Mouse (Mus musculus) adrenal gland, adult 8-10 months (tissue): Measurements from ENCODE around the gene Mul1. TPM values are rescaled to one million over a fixed set of nuclear protein-coding genes. Genes with fewer than 3 reads are reported as not detected.

Experiments
- DNase-seq: peaks from one replicate; pipeline ENCODE4 v3.0.0; 2022
- total RNA-seq, 4 experiments: library from RNA; stranded (reverse); gene quantifications; 2 replicates each; pipeline ENCODE4 v1.2.4; 2022

Mul1 gene
- total RNA-seq, 4 experiments from 2014 or later = 54.2 to 59.0 (median 56.8) TPM

- no peak for DNase-seq
Observed at GRCm38 (mm10) chr4:138444941-138445340, 10.5 kb downstream of the Mul1 start.

- no peak for DNase-seq
Observed at GRCm38 (mm10) chr4:138446981-138447380, 12.5 kb downstream of the Mul1 start.

GRCm38 (mm10) chr4:138447387-138447786 is 12.9 kb downstream of the Mul1 start:
- peak; percentile 81 for DNase-seq

DNA sequence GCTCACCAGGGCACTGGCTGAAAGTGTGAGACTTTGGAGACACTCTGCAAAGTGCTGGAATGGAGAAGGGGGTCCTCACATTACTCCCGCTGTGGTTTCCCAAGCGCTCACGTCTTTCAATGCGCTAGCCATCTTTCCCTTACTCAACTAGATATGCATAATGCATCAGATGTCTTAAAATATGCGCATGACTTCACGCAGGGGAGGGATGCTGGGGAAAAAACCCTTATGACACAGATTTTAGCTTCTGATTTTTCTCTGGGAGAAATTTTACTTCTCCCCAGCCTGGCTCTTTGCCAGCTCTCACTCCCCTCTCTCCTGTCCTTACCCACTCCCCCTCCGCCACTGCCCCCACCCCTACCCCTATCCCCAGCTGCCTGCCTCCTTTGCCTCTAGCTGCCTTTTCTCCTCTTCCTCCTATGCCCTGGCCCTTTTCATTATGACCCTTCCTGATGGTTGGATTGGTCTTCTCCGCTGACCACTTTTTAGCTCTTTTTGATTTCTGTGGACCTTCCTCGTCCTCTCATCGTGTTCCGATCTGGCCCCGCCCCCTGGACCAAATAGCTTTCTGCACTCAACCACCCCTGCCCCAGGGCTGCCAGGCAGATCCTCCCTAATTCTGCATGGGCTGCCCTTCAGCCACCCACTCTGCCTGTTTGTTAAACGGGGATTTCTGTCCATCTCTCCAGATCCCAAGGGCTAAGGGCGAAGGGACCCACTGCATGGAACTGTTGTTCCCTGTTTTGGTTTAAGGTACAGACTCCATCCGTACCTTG is 13.5 kb downstream of the Mul1 start:
- no peak for DNase-seq

GRCm38 (mm10) chr4:138448872-138449615 is 14.6 kb downstream of the Mul1 start:
- DNase-seq = no peak

DNA sequence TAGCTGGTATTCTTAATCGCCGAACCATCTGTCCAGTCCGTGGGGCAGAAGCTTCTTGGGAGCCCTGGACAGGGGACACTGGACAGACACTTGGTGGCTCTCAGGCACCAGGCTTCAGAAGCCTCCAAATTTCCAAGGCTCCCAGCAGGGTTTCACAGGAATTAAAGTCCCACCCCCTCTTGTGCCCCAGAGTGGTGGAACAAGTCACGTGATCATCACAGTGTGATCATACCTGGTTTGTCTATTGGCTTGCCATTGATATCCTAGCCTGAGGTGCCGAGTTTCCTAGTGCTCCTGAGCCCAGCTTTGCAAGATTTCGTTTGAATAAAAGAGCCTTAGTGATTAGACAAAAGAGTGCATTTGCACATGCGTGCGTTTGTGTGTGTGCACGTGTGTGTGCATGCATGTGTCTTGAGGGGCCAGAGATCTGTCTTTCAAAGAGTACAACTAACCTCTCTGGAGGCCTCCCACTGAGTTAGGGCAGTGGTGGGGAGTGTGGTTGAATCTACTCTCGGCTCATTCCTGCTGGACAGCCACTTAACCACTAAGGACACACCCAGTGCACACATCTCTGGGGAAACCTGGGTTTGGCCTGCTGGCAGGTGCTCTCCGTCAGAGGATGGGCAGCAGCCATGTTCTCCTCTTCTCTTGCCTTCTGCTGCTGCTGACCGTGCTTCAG is 15.3 kb downstream of the Mul1 start:
- no peak for DNase-seq

DNA sequence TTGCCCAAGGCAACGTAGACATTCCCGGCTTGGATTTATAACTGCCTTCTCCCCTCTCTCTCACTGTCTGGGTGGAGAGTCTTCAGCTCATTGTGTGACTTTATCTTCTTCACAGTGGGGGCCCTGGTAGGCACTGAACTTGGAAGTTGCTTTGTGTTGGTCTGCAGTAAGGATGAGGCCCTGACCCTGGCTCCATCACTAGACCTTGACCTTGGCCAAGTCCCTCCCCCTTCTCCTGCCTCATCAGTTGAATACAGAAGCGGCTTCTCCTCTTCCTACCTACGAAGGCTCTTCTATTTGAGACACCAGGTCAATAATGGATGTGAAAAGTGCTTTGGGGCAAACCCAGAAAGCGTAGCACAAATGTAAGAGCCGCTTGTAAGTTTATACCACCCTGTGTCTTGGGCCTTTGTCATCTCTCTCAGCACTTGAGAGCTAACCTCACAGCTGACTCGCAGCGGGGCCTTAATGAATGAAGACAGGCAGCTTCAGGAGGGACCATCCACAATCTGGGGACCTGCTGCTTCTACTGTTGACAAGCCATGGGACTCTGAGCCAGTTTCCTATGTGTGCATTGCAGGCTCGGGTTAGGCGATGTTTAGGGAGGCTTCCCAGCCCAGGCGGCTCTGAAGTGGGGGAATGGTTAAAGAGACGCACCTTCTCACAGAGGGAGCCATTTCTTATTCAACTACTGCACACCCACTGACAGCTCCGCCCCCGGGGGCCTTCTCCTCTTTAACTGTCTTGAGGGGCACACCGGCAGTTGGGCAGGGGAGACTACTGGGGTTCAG is 18.0 kb downstream of the Mul1 start:
- DNase-seq = no peak

GRCm38 (mm10) chr4:138453097-138453752 is 18.8 kb downstream of the Mul1 start:
- no peak for DNase-seq

DNA sequence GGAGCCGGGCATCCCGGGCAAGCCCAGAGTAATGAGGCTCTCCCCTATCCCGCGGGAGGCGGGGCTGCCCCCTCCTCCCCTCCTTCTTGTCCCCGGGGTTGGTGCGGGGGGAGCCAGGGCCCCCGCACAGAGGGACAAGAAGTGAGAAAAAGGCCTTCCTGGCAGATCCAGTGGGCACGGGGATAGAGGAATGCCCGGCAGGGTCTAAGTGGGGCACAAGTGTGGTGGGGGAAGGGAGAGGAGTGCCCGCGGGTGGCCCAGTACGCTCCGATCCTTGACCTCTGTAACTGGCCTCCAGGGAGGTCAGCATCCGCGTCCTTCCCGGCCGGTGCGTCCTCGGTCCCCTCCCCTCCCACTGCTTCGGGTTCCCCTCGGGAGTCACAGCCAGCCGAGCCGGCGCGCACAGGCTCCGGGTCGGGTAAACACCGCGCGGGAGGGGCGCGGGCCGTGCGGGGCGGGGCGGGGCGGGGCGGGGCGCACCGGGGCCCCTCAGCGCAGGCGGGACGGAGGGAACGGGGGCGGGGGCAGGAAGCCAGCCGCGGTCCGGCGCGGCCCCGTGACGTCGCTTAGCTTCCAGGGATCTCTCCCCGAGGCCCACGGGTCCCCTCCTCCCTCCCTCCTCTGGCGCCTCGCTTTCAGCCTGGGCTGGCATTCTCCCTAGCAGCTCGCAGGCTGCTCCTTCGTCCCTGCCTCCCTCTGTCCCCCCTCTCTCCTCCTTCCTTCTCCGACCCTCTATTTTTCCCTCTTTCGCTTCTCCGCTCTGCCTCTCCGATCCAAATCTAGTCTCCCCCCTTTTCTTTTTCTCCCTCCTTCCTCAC is 19.5 kb downstream of the Mul1 start, which contains the start of gene Camk2n1:
Gene Camk2n1 (plus strand): TSS at position 562 of the 818 bp plus-strand sequence.
- peak; percentile 80 for DNase-seq

GRCm38 (mm10) chr4:138454571-138455140 is 20.2 kb downstream of the Mul1 start:
- peak; percentile 44 for DNase-seq

DNA sequence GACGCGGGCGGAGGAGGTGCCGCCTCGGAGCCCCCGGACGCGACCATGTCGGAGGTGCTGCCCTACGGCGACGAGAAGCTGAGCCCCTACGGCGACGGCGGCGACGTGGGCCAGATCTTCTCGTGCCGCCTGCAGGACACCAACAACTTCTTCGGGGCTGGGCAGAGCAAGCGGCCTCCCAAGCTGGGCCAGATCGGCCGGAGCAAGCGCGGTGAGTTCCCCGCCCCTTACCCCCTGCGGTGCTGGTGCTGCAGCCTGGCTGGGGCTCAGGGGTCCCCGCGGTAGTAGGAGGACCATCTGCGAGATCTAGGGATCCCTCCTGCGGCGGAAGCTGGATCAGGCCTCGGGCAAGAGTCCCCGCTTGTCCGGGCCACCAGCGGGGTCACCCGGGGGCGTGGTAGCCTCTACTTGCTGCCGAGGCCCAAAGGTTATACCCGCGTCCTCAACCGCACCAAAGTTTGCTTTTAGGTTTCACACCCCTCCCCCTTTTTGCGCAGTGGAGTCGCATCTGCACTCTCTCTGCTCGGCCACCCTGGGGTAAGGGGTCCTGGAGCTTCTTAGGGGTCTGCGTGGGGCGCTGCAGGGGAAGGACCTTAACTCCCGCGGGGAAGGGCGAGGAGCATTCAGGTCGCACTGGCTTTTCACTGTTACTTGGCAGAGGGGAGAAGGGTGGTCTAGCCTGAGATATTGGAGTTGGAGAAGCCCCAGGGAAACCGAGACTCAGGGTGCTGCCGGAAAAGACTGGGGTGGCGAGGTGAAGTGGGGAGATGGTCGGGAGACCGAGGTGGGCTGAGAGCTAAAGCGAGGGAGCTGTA is 20.9 kb downstream of the Mul1 start:
- no peak for DNase-seq

GRCm38 (mm10) chr4:138455956-138456341 is 21.5 kb downstream of the Mul1 start:
- DNase-seq = no peak

- no peak for DNase-seq
Observed at GRCm38 (mm10) chr4:138456536-138456935, 22.1 kb downstream of the Mul1 start.

- no peak for DNase-seq
Observed at GRCm38 (mm10) chr4:138457091-138457490, 22.6 kb downstream of the Mul1 start.

DNA sequence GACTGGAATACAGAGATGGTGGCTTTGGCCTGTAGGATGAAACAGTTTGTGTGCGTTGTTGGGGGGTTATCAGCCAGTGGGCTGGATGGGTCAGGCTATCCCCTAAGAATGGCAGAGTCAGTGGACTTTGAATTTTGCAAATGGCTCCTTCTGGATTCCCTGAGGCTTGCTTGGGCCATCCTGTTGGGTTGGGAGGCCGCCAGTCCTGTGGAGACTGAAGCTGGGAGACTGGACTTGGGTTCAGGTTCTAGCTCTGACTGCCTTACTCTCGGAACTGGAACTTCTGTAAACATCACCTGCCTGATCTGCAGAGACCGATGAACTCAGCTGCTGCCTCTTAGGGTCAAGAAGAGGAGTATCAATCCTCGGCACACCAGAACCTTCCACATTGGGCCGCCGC is 23.7 kb downstream of the Mul1 start:
- no peak for DNase-seq

GRCm38 (mm10) chr4:138458735-138459440 is 24.4 kb downstream of the Mul1 start:
- DNase-seq = no peak

DNA sequence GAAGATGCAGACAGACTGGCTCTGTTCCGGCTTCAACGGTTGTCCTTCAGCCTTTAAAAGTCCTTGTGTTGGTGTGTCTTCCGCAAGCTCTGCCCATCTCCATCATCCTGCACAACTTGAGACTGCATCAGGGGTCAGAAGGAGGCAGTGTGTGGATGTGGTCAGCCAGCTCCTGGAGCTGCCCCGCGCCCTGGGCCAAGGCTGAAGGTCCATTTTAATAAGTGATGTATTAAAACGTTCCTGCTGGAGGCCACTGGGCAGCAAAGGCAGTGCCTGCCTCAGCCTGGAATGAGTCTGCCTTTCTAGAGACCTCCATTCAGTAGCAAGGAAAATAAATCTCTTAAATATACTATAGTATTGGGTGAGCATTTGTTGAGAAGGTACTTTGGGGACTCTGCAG is 25.3 kb downstream of the Mul1 start:
- DNase-seq = no peak

DNA sequence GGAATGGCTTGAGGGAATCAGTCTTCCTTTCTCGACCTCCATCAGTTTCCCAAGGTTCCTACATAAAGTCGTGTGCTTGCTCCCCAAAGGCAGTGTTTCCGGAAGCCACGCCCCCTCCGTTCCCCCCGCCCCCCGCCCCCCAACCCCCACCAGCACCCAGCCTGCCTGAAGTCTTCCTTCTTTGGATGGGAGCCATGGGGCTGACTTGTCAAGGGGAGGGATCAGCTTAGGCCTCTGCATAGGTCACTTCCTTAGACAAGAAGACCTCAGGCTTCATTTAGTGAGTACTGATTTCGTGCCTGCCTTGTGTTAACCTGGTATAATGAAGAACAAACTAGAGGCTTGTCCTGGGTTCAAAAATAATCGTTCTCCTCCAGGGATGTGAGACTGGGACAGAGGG is 26.4 kb downstream of the Mul1 start:
- no peak for DNase-seq

- DNase-seq = no peak
Observed at GRCm38 (mm10) chr4:138461471-138461870, 27.0 kb downstream of the Mul1 start.
